Mouse (Mus musculus): ENCODE measurements around the gene Pfpl. TPM values are rescaled to one million over a fixed set of nuclear protein-coding genes. Genes with fewer than 3 reads are reported as not detected.

Pfpl gene
- polyA plus RNA-seq, 1 experiment, result not detected

DNA sequence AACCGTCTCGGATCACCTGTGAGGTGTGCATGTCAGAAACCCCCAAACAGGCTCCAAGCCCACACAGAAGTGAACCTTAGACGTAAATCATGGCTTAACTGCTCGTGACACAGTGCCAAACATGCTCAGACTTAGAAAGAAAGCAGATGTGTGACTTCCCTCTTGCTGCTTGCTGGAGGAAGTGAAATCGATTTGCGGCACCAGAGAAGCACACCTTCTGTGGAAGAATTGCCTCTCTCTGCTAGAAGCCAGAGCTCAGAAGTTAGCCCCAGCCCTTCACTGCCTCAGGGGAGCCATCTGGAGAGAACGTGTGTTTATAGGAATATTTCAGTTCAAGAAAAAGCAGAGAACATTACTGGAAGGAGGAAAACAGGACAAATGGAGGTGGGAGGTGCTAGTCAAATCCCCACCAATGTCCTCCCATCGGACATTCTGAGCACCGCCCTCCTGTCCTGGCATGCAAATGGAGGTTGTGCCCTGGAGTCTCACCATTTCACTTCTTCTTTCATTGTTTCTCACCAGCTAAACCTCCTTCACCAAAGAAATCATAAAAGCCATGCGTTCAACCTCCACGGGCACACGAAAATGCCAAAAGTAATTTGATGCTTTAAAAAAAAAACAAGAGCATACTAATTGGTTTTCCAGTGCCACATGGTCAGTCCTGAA is 29.8 kb downstream of the Pfpl start:
- Histone ChIP-seq H3K4me1 (ENCODE audit: control insufficient read depth, insufficient read depth, low read length) (no peaks in the 10 kb centered on the region), H3K27me3 (ENCODE audit: control insufficient read depth, insufficient read depth, low read length) (no peaks in the 10 kb centered on the region), H3K27ac (ENCODE audit: insufficient read depth, low read length) (no peak overlapping the region), H3K4me3 (replicated peaks; ENCODE audit: insufficient read depth, low read depth, low read length) (no peak overlapping the region)
- DNase-seq, result no peak
- TF ChIP-seq POLR2A (IDR thresholded peaks at IDR 0.05; ENCODE audit: borderline replicate concordance, insufficient read depth, low read length) (no peak), CTCF (IDR thresholded peaks at IDR 0.05; ENCODE audit: borderline replicate concordance, insufficient read depth, low read depth, low read length) (no peak)
- WGBS, result 73% methylated on average over 12 of the region's 12 CpGs

- Histone ChIP-seq H3K27me3 (ENCODE audit: control insufficient read depth, insufficient read depth, low read length) (no peaks in the 10 kb centered on the region), H3K27ac (ENCODE audit: insufficient read depth, low read length) (no peak overlapping the region), H3K4me1 (ENCODE audit: control insufficient read depth, insufficient read depth, low read length) (no peaks in the 10 kb centered on the region), H3K4me3 (replicated peaks; ENCODE audit: insufficient read depth, low read depth, low read length) (no peak overlapping the region)
- no peak for TF ChIP-seq CTCF (IDR thresholded peaks at IDR 0.05; ENCODE audit: borderline replicate concordance, insufficient read depth, low read depth, low read length)
- TF ChIP-seq POLR2A (IDR thresholded peaks at IDR 0.05; ENCODE audit: borderline replicate concordance, insufficient read depth, low read length), result no peak
- 82% methylated on average over 4 of the region's 4 CpGs for WGBS
- DNase-seq, result no peak
These were observed 31.8 kb downstream of the Pfpl start for GRCm38 (mm10) chr19:12459516-12459915.

GRCm38 (mm10) chr19:12460282-12461249 is 32.9 kb downstream of the Pfpl start, which contains the start of gene Mpeg1:
Gene Mpeg1 (plus strand): TSS chr19:12460779.
- TF ChIP-seq POLR2A (IDR thresholded peaks at IDR 0.05; ENCODE audit: borderline replicate concordance, insufficient read depth, low read length) (no peak), CTCF (IDR thresholded peaks at IDR 0.05; ENCODE audit: borderline replicate concordance, insufficient read depth, low read depth, low read length) (no peak)
- H3K4me3 ChIP-seq (replicated peaks; ENCODE audit: insufficient read depth, low read depth, low read length), result no peak within 1 kb of the TSS
- 84% methylated on average over 11 of the region's 11 CpGs for WGBS

DNA sequence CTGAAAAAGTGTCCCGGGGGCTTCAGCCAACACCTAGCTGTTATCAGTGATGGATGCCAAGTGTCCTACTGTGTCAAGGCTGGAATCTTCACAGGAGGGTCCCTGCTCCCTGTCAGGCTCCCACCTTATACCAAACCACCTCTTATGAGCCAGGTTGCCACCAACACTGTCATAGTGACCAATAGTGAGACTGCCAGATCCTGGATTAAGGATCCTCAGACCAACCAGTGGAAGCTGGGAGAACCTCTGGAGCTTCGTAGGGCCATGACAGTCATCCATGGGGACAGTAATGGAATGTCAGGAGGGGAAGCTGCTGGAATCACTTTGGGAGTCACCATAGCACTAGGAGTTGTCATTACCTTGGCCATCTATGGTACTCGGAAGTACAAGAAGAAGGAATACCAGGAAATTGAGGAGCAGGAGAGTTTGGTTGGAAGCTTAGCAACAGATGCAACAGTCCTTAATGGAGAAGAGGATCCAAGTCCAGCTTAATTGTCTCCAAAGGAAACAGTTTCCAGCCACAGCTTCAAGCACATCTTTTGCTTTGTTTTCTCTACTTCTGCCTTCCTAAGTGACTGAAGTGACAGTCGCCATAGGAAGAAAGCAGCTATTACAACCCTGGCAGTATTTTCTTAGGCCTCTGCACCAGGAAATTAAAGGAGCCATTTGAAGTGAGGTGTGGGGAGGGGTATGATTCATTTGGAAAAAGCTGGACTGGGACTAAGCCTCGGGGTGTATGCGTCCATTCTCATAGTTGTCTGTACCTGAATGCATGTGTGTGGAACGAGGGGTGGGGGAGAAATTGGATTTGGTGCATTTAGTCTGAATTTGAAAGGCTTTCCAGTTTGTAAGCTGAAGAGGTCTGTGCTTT is 35.4 kb downstream of the Pfpl start:
- Histone ChIP-seq H3K4me3 (replicated peaks; ENCODE audit: insufficient read depth, low read depth, low read length) (no peak overlapping the region), H3K4me1 (ENCODE audit: control insufficient read depth, insufficient read depth, low read length) (no peaks in the 10 kb centered on the region), H3K27ac (ENCODE audit: insufficient read depth, low read length) (no peak overlapping the region), H3K27me3 (ENCODE audit: control insufficient read depth, insufficient read depth, low read length) (no peaks in the 10 kb centered on the region)
- TF ChIP-seq CTCF (IDR thresholded peaks at IDR 0.05; ENCODE audit: borderline replicate concordance, insufficient read depth, low read depth, low read length), result no peak
- TF ChIP-seq POLR2A (IDR thresholded peaks at IDR 0.05; ENCODE audit: borderline replicate concordance, insufficient read depth, low read length), result no peak
- DNase-seq, result no peak
- WGBS, result 71% methylated on average over 7 of the region's 7 CpGs

More at GRCm38 (mm10) chr19:12460282-12461249, 32.9 kb downstream of the Pfpl start, which contains the start of gene Mpeg1:
- no peaks in the 10 kb centered on the region for H3K27me3 ChIP-seq (ENCODE audit: control insufficient read depth, insufficient read depth, low read length)
- no peaks in the 10 kb centered on the region for H3K4me1 ChIP-seq (ENCODE audit: control insufficient read depth, insufficient read depth, low read length)
- no peak for DNase-seq
- no peak within 1 kb of the TSS for H3K27ac ChIP-seq (ENCODE audit: insufficient read depth, low read length)

DNA sequence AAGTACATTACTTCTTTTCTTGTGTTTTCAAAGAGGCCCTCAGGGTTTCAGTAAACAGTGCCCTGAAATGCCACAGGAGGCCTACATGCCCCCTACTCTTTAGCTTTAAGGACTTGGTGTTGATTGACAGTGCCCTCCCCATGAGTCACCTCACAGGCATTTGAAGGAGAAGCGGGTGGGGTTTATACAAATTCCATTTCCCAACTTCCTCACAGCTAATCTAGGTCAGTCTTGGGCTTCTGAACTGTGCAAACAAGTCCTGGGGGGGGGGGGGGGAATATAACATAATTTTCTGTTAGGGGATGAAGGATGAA is 36.0 kb downstream of the Pfpl start:
- Histone ChIP-seq H3K4me3 (replicated peaks; ENCODE audit: insufficient read depth, low read depth, low read length) (no peak overlapping the region), H3K27me3 (ENCODE audit: control insufficient read depth, insufficient read depth, low read length) (no peaks in the 10 kb centered on the region), H3K4me1 (ENCODE audit: control insufficient read depth, insufficient read depth, low read length) (no peaks in the 10 kb centered on the region), H3K27ac (ENCODE audit: insufficient read depth, low read length) (no peak overlapping the region)
- DNase-seq, result no peak
- WGBS, result 42% methylated on average over 1 of the region's 1 CpGs
- TF ChIP-seq CTCF (IDR thresholded peaks at IDR 0.05; ENCODE audit: borderline replicate concordance, insufficient read depth, low read depth, low read length) (no peak), POLR2A (IDR thresholded peaks at IDR 0.05; ENCODE audit: borderline replicate concordance, insufficient read depth, low read length) (no peak)

DNA sequence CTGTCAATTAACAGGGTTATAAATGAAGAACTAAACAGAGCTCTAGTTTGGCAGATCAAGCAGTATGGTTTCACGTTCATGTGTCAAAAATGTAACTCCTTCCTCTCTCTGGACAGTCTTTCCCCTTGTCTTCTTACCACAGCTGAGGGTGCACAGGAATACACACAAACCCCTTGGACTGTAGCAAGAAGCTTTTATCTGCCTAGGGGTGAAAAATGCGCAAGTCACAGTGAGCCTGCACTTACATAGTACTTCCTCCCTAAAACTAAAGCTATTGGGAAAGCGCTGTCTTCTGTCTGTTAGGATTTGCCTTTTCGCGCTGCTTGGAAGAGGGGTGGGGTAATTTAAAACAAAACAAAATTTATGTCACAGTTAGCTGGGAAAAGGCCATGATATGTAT is 36.4 kb downstream of the Pfpl start:
- TF ChIP-seq POLR2A (IDR thresholded peaks at IDR 0.05; ENCODE audit: borderline replicate concordance, insufficient read depth, low read length), result no peak
- TF ChIP-seq CTCF (IDR thresholded peaks at IDR 0.05; ENCODE audit: borderline replicate concordance, insufficient read depth, low read depth, low read length), result no peak
- Histone ChIP-seq H3K4me1 (ENCODE audit: control insufficient read depth, insufficient read depth, low read length) (no peaks in the 10 kb centered on the region), H3K27me3 (ENCODE audit: control insufficient read depth, insufficient read depth, low read length) (no peaks in the 10 kb centered on the region), H3K27ac (ENCODE audit: insufficient read depth, low read length) (no peak overlapping the region), H3K4me3 (replicated peaks; ENCODE audit: insufficient read depth, low read depth, low read length) (no peak overlapping the region)
- WGBS, result 86% methylated on average over 5 of the region's 5 CpGs
- DNase-seq, result no peak

- TF ChIP-seq CTCF (IDR thresholded peaks at IDR 0.05; ENCODE audit: borderline replicate concordance, insufficient read depth, low read depth, low read length) (no peak), POLR2A (IDR thresholded peaks at IDR 0.05; ENCODE audit: borderline replicate concordance, insufficient read depth, low read length) (no peak)
- Histone ChIP-seq H3K27me3 (ENCODE audit: control insufficient read depth, insufficient read depth, low read length) (no peaks in the 10 kb centered on the region), H3K27ac (ENCODE audit: insufficient read depth, low read length) (no peak overlapping the region), H3K4me3 (replicated peaks; ENCODE audit: insufficient read depth, low read depth, low read length) (no peak overlapping the region), H3K4me1 (ENCODE audit: control insufficient read depth, insufficient read depth, low read length) (no peaks in the 10 kb centered on the region)
- DNase-seq, result no peak
- WGBS, result 59% methylated on average over 4 of the region's 4 CpGs
These were observed 37.0 kb downstream of the Pfpl start for GRCm38 (mm10) chr19:12464674-12465073.

Measured in cerebellum, adult 2 months (tissue).